Mouse (Mus musculus): Measurements from ENCODE around the gene Ano10.
"Not testable (repeated sequence)": the region's sequence is repeated elsewhere in the genome, so short reads cannot be mapped to it uniquely, and the experiment has no call there.

Ano10 gene

DNA sequence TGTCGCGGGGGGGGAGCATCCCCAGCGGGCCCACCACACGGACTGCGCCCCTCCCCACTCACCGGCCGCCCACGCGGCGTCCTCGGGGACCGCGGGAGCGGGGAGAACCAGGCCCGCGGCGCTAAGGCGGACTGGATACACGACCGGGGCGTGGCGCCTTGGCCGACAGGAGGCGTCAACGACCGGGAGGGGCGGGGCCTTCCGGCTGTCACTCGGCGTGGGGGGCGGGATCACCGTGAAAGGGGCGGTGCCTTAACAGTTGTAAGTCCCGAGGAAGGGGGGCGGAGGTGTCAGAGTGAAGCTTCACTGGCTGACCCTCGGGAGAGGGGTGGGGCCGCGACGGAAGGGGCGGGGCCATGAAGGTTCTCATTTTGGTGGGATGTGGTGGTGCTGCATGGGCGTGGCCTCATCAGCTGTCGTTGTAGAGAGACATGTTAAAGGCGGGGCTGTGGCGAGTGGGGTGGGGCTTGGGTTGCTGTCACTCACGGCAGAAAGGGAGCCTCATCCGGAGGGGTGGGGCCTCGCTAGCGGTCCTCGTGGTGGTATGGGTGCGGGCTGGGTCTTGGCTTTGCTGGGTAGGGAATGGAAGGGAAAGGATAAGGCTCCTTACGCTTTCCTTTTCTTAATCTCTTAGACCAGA lies at the start of gene Ano10:
TSS of gene Ano10 (minus strand) at position 182 of the 640 bp plus-strand sequence.
- DNase-seq (ENCODE audit: low read depth) = peak; percentile 96

DNA sequence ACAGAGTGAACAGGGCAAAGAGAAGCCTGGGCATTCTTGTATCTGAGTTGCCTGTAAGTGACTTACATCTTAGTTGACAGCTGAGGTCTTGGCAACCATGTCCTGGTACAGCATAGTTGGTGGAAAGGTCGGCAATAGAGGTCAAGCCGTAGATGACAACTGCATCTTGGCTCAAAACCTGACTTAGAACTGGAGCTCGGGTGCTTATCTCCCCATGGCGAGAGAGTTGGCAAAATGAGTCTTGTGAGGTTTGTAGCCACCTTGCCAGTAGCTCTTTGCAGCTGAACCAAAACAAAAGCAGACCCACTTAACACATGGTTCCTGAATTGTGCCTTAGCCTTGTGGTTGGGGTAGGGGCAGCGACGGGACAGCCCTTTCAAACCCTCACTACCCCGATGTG lies 49.2 kb upstream of the Ano10 start:
- no peak for DNase-seq (ENCODE audit: low read depth)

DNA sequence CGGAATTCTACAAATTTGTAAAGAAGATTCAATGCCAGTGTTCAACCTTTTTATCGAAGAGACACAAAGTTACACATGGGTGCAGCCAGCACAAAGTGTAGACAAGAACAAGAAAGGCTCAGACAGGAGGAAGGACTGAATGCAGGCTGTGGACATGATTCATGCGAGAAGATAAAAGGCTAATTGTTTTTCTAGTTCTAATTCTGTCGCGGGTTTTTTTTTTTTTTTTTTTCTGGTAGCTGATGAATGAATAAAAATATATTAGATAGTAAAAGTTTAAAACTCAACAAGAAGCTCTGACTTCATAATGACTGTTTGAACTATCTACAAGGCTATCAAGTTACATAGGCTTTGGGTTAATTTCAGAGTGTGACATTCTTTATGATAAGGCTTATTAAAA lies 45.7 kb upstream of the Ano10 start:
- no peak for DNase-seq (ENCODE audit: low read depth)

DNA sequence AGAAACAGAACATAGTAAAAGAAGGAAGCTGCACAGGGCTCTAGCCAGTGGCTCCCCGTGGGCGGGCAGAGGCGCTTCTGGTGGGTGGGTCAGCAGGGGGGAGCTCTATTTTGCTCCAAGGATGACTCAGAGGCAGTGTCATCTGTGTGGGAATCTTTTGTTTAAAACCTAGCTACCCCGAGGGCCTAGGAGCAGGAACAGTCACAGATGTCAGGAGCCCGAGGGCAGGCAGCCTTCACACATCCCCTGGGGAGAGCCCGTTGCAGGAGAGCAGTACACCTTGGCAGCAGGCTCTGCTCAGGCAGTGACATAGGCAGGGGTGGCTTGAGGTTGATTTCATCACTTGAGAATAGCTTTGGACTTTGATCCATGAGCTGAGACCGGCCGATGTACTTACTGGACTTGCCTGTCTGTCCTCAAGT lies 43.3 kb upstream of the Ano10 start:
- DNase-seq (ENCODE audit: low read depth) = no peak

DNA sequence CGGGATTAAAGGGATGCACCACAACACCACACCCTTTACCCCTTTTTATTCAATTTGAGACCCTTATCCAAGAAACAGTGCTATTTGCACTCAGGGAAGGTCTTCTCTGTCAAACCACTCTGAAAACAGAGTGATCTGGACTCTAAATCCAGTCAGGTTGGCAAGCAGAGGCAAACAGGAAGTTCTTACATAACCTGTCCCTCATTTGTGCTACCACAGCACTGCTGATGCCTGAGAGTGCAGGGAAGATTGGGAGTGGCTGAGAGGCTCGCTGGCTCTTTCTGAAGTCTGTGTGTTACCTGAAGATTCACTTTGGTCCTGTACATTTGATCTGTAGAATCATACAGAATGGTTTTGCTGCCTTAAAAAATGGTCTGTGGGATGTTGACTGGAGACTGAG lies 42.5 kb upstream of the Ano10 start:
- DNase-seq (ENCODE audit: low read depth) = no peak

DNA sequence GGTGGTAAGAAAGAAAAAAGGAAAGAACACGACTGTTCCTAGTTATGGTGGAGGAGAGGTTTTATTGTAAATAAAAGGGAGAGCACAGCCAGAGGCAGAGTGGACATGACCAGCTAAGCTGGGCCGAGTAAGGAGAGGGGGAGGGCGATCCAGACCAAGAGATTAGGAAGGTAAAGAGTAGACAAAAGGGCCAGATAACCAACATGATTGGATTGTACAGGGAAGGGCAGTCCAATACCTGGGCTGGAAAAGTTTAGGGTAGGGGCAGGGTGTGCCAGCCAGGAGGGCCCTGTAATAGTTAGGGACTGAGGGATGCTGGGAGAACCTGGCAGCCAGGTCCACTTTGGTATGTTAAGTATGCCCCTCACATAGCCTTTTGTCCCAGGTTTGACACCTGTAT lies 34.0 kb upstream of the Ano10 start:
- no peak for DNase-seq (ENCODE audit: low read depth)

DNA sequence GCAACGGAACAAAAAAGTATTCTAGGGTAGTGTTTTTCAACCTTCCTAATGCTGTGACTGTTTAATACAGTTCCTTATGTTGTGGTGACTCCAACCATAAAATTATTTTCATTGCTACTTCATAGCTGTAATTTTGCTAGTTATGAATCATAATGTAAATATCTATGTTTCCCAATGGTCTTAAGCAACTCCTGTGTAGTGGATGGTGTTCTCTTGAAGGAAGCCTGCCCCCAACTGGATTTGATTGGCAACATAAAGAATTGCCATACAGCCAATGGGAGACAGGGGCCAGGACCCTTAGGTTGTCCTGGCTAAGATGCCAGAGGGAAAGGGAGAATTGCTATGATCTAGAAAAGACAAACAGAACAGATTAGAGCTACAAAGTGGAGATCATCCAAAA lies 31.8 kb upstream of the Ano10 start:
- DNase-seq (ENCODE audit: low read depth) = no peak

DNA sequence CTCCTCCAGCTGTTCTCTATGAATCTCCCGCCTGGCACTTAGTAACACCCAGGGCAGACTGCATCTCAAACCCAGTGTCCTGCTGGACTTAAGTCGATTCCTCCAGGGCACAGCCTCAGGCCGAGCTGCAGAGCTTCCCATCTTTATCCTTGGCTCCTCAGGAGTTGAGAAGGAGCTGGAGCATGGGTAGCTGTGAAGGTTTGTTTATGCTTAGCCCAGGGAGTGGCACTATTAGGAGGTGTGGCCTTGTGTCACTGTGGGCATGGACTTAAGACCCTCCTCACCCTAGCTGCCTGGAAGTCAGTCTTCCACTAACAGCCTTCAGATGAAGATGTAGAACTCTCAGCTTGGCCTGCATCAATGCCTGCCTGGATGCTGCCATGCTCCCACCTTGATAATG lies 28.1 kb upstream of the Ano10 start:
- DNase-seq (ENCODE audit: low read depth) = no peak

DNA sequence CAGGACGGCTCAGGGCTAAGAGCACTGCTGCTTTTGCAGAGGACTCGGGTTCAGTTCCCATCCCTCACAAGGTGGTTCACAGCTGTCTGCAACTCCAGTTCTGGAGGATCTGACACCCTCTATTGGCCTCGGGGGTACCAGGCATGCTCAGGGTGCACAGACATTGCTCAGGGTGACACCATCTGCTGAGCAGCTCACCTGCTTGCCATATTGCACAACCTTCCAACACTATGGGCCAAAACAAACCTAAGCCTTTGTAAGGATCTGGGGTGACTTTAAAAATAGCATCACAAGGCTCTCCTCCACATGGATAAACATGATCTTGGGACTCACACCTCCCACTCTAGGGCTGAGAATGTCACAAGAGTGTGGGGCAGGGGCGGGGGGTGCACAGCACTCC lies 26.4 kb upstream of the Ano10 start:
- no peak for DNase-seq (ENCODE audit: low read depth)

DNA sequence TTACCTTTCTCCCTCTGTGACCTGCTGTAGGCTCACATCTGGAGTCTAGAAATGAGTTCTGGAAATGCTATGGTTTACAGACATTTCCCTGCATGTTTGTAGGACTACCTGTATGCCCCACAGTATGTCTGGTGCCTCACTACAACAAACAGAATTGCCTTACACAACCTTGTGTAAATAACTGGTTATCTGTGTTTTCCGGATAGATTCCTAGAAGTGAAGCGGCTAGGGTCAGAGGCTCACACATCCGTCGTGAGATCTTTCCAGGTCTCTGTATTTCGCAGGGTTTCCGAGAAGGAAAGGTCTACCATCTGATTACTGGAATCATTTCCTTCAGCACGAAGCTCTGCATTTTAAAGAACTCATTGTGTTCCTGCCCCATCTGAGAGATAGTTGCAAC lies 22.3 kb upstream of the Ano10 start:
- DNase-seq (ENCODE audit: low read depth) = no peak

DNA sequence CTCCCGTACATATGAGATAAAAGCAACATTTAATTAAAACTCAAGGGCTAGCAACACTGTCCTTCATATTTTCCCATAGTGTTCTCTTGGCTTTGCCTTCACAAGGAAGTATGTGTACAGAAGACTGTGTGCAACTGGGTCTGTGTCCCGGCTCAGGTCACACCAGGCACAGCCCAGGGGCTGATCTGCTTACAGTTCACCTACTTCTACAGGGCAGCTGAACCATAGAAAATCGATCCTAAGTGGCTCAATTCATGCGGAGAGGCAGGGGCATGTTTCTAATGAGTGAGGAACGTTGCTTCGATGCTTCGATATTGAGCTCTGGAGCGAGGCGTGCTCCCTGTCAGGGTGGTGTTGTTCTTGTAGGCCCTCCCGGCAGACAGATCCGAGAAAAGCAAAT lies 21.3 kb upstream of the Ano10 start:
- DNase-seq (ENCODE audit: low read depth) = no peak

DNA sequence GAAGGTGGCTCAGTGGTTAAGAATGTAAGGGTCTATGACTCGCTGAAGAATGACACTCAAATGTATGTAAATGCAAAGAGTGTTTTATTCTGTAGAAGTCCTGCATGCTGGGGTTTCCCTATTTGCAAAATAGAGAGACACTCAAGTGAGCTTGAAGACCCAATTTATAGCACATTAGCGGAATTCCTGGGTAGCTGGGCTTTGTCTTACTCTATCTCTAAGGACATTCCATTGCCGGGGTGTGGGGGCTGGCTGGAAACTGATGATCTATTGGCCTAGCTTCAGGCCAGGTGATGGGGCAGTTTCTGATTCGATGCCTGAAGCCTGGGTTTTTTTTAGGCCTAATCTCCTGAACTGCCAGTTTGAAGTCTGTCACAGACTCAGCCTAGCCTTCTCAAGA lies 20.7 kb upstream of the Ano10 start:
- no peak for DNase-seq (ENCODE audit: low read depth)

DNA sequence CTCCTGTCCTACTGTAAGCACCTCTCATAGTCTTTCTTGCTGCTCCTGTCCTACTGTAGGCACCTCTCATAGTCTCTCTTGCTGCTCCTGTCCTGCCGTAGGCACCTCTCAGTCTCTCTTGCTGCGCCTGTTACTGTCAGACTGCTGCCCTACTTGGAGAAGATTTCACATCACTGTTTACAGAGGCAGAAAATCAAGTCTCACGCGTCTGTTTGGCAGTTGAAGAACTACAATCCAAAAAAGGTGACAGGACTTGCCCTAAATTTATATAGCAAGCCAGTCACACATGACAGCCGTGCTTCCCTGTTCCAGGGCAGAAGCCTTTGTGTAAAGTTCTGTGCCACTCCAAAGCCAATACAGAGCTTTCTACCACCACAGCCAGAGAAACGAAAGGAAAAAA lies 20.2 kb upstream of the Ano10 start:
- DNase-seq (ENCODE audit: low read depth) = no peak

DNA sequence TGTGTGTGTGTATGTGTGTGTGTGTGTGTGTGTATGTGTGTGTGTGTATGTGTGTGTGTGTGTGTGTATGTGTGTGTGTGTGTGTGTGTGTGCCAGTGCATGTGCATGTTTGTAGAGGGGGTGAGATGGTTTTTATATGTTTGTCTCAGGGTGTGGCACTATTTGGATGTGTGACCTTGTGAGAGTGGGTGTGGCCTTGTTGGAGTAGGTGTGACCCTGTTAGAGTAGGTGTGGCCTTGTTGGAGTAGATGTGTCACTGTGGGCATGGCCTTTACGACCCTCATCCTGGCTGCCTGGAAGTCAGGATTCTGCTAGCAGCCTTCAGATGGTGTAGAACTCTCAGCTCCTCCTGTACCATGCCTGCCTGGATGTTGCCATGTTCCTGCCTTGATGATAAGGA lies 18.9 kb upstream of the Ano10 start:
- not testable (repeated sequence) for DNase-seq (ENCODE audit: low read depth)

DNA sequence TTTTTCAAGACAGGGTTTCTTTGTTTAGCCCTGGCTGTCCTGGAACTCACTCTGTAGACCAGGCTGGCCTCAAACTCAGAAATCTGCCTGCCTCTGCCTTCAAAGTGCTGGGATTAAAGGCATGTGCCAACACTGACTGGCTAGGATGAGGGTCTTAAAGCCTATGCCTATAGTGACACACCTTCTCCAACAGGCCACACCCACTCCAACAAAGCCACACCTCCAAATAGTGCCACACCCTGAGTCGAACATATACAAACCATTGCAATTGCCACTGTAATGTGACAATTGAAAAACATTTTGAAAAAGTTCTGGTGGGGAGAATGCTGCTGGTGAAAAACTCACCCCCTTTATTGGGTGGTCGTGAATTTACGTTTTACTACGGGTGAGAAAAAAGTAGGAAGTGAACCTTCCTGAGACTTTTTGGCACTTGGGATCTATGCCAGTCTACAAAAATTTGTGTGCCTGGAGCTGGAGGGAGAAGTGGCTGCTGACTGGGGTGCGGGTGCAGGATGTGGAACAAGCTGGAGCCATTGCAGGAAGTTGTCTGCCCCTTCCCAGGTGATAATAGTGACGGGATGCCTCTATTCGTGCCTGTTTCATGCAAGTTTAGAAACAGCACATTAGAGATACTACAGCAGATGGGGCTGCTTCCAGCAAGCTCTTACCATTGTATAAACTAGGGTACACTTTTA lies 18.2 kb upstream of the Ano10 start:
- no peak for DNase-seq (ENCODE audit: low read depth)

DNA sequence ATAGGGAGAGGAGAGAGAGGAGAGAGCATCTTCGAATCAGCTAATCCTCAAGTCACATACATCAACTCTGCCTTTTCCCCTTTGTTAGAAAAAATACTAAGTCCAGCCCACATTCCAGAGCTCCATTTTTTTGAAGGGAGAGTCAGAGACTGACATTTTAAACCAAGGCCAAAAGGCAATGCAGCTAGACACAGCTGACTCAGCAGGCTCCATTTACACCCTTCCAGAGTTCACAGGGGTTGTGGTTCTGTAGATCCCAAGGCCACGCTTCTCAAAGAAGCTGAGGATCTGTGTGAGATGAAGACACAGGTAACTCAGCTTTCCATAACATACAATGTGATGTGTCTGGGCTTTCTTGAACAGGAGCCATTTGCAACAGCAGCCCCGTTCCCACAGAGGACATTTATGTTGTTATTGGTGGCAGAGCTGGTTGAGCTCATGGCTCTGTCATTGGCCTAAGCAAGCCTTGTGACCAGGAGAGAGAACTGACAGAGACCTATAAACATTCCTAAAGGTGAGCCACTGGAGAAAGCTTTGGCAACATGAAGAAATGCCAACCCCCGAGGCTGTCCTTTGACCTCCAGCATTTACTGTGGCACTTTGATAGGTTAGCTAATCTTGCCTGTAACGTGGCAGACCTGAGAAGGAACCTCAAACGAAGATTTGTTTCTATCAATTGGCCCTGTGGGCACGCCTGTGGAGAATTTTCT lies 17.0 kb upstream of the Ano10 start:
- DNase-seq (ENCODE audit: low read depth) = no peak

DNA sequence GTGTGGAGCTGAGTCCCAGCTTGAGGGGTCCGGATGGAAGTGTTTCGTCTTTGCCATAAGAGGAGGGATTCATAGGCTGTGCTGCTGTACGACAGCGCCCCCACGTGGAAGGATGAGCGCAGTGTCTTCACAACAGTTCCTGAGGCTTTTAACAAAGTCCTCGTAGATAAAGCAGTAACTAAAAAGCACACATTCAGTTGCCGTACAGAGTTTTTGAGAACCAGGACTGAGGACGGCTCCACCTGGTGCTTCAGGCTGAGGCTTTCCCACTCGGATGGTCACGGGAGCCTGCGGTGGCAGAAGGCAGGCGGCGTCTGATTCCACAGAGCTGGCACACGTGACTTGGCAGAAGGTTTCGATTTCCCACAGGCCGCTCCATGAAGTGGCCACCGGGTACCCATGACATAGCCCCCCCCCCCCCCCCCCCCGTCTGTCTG lies 16.4 kb upstream of the Ano10 start:
- peak; percentile 84 for DNase-seq (ENCODE audit: low read depth)

DNA sequence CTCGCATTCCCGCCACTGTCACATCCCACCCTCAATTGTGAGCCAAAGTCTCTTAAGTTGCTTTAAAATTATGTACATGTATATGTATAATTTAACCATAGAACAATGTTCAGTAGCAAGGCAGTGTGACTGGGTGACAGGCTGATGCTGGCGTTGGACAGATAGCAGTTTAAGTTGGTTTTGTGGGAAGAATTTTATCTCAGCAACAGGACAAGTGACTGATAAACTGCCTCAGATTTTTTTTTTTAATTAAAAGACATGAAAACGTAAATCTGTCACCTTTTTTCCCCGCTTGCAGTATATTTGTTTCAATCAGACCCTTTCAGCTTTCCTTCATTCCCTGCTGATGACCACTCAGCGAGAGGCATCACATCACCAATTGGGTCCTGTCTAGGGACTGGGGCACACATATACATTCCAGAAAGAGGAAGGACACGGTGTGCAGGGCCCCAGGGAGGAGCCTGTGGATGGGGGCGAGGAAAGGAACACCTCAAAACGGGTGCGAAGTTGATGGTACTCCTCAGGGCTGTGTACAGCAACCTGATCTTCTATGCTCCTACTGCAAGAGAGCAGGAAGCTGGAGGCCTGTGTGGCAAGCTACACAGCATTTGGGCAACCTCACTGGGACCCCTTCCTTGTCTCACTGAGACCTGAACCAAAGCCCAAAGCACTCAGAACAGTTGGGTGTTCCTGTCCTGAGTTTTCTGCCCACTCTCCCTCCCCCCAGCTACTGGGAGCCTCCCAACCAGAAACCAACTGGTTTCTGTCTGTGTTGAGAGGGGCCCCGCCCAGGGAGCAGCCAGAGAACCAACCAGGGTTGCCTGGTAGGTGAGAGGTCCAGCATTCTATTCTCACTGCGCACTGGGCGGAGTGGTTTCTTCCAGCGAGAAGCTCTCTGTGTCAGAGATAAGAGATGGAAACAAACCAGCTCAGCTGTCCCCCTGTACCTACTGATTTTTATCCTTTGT lies 15.1 kb upstream of the Ano10 start:
- DNase-seq (ENCODE audit: low read depth) = no peak

DNA sequence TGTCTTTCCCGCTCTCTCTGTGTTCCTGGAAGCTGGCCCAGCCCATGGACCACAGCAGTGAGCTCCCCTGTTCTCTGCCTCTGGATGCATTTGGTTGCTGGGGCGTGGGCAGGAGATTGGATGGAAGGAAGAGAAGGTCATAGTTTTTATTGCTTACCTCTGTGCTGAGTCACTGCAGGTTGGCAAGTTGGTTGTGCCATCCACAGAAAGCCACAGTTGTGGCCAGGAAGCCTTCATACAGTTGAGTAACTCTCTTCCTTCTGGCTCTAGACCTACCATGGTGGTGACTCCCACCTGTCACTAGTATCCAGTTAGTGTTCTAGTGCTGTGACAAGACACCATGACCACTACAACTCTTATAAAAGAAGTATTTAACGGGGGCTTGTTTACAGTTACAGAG lies 11.1 kb upstream of the Ano10 start:
- no peak for DNase-seq (ENCODE audit: low read depth)

DNA sequence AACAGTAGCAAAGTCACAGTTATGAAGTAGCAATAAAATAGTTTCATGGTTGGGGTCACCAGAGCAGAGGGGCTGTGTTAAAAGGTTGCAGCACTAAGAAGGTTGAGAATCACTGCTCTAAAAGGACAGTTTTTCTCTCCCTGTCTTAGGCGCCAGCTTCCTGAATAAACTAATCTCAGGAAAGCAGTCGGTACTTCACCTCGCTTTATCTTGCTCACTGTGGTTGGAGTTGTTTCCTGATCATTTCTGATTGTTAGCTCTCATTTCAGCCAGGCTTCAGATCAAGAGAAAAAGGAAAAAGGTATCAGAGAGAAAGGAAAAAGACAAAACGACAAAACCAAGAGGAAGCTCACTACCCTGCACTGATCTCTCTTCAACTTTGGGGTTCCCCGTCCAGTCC lies 1.9 kb upstream of the Ano10 start:
- no peak for DNase-seq (ENCODE audit: low read depth)

DNA sequence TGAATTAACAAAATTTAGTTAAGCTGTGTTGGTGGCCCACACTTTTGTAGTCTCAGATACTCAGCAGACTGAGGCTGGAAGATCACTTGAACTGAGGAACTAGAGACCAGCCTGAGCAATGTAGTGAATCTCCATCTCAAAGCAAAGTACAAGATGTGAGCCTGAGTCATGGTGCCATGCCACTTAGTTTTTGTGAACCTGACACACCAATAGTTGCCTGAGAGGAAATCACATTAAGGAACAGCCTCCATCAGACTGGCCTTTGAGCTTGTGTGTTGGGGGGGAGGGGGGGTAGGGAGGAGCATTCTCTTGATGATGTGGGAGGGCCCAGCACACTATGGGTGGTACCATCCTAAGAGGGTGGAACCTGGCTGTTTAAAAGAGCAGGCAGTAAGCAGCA lies 1.2 kb upstream of the Ano10 start:
- DNase-seq (ENCODE audit: low read depth) = no peak

DNA sequence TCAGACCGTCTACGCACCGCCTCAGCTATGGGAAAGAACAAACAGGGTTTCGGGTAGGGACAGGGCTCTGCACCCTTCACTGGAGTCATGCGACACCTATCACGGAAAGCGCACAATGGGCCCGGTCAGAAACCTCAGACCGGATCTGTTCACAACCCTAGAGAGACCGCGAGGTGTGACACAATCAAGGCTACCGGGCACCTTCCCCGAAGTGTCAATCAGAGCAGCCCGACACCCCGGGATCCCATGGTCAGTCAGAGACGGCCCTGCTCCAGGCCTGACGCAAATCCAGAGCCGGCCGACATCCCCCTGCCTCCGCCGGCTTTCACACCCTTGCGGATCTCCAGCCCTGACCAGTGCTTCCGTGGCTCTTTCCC lies 370 bp downstream of the Ano10 start:
- DNase-seq (ENCODE audit: low read depth) = peak; percentile 37
